Mouse (Mus musculus): ENCODE results near the gene Cep57l1.

DNA sequence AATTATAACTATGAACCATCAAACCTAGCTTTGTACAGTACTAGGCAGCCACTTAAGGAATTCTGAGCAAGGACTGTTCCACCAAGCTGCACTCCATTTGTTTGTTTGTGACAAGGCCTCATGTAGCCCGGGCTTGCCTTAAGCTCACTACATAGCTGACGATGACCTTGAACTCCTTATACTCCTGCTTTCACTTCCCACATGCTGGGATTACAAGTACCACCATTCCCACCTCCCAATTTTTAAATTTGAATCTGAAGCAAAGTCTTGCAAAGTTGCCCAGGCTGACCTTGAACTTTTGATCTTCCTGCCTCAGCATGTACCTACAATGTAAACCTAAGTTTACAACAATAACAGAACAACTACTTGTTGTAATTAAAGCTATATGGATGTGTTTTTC, 20.3 kb upstream of the Cep57l1 start:
- TF ChIP-seq CTCF (IDR thresholded peaks at IDR 0.05; ENCODE audit: low read depth, low read length) (no peak), POLR2A (IDR thresholded peaks at IDR 0.05; ENCODE audit: borderline replicate concordance, low read depth, low read length) (no peak)
